Mouse (Mus musculus) fat pad, adult 2 months (tissue): Measurements from ENCODE around the gene Ptk6.
"Not testable (repeated sequence)": the region's sequence is repeated elsewhere in the genome, so short reads cannot be mapped to it uniquely, and the experiment has no call there.

Source experiments
- DNase-seq: peaks from one replicate; pipeline ENCODE4 v3.0.0-alpha.2; 2011; ENCODE audit warnings: low read depth, low spot score; ENCODE audit errors: extremely low read depth

Ptk6 gene

GRCm38 (mm10) chr2:181219538-181220216 is 17.1 kb upstream of the Ptk6 start, which contains the start of gene Fndc11:
Gene Fndc11, plus strand, starts transcription at chr2:181220013.
- DNase-seq, result no peak

GRCm38 (mm10) chr2:181218881-181219485 is 16.4 kb upstream of the Ptk6 start:
- no peak for DNase-seq

GRCm38 (mm10) chr2:181216037-181216436 is 13.4 kb upstream of the Ptk6 start:
- no peak for DNase-seq

GRCm38 (mm10) chr2:181213021-181213445 is 10.4 kb upstream of the Ptk6 start, which contains the start of gene Srms:
Gene Srms, minus strand, starts transcription at chr2:181213185.
- no peak for DNase-seq

- no peak for DNase-seq
Observed at GRCm38 (mm10) chr2:181212389-181213020, 9.9 kb upstream of the Ptk6 start.

GRCm38 (mm10) chr2:181206118-181206517 is 3.5 kb upstream of the Ptk6 start:
- no peak for DNase-seq

- DNase-seq, result no peak
Observed at GRCm38 (mm10) chr2:181205678-181206077, 3.1 kb upstream of the Ptk6 start.

GRCm38 (mm10) chr2:181202886-181203285 is 297 bp upstream of the Ptk6 start:
- no peak for DNase-seq

GRCm38 (mm10) chr2:181201606-181202005 is 983 bp downstream of the Ptk6 start:
- DNase-seq, result no peak

GRCm38 (mm10) chr2:181196628-181197300 is 5.8 kb downstream of the Ptk6 start:
- no peak for DNase-seq

GRCm38 (mm10) chr2:181193044-181193443 is 9.5 kb downstream of the Ptk6 start:
- DNase-seq, result no peak

GRCm38 (mm10) chr2:181191936-181192335 is 10.7 kb downstream of the Ptk6 start:
- DNase-seq, result no peak

GRCm38 (mm10) chr2:181191385-181191784 is 11.2 kb downstream of the Ptk6 start:
- DNase-seq, result not testable (repeated sequence)

- peak; percentile 19 for DNase-seq
Observed at GRCm38 (mm10) chr2:181189321-181189720, 13.3 kb downstream of the Ptk6 start.

GRCm38 (mm10) chr2:181188681-181189080 is 13.9 kb downstream of the Ptk6 start:
- DNase-seq, result no peak

- peak; percentile 47 for DNase-seq
Observed at GRCm38 (mm10) chr2:181187121-181188000, 15.2 kb downstream of the Ptk6 start, which contains the start of gene Ppdpf. Gene Ppdpf, plus strand, starts transcription at chr2:181187247.

- peak; percentile 25 for DNase-seq
Observed at GRCm38 (mm10) chr2:181186635-181187034, 16.0 kb downstream of the Ptk6 start.

- DNase-seq, result no peak
Observed at GRCm38 (mm10) chr2:181180898-181181297, 21.7 kb downstream of the Ptk6 start.

GRCm38 (mm10) chr2:181178471-181178870 is 24.1 kb downstream of the Ptk6 start:
- DNase-seq, result no peak

- no peak for DNase-seq
Observed at GRCm38 (mm10) chr2:181178015-181178414, 24.6 kb downstream of the Ptk6 start.
